Mouse (Mus musculus): ENCODE data around the gene Hectd3. TPM values are rescaled to one million over a fixed set of nuclear protein-coding genes. Genes with fewer than 3 reads are reported as not detected.

Hectd3 gene
- total RNA-seq, 1 experiment from 2014 or later, result 31.7 TPM

GRCm38 (mm10) chr4:117017738-117018137 lies 22.6 kb downstream of the Hectd3 start:
- no peak for DNase-seq

GRCm38 (mm10) chr4:117018327-117018726 lies 23.2 kb downstream of the Hectd3 start:
- no peak for DNase-seq

GRCm38 (mm10) chr4:117019206-117020134 lies 24.4 kb downstream of the Hectd3 start, which contains the start of gene Eif2b3:
Gene Eif2b3 (plus strand): TSS chr4:117019402.
- DNase-seq, result peak; percentile 91

GRCm38 (mm10) chr4:117023469-117023868 lies 28.4 kb downstream of the Hectd3 start:
- no peak for DNase-seq

- DNase-seq, result no peak
Observed at GRCm38 (mm10) chr4:117031105-117031504, 36.0 kb downstream of the Hectd3 start.

GRCm38 (mm10) chr4:117039925-117040687 lies 45.0 kb downstream of the Hectd3 start:
- peak; percentile 34 for DNase-seq

- DNase-seq, result no peak
Observed at GRCm38 (mm10) chr4:117040791-117041190, 45.7 kb downstream of the Hectd3 start.

GRCm38 (mm10) chr4:117041283-117041721 lies 46.2 kb downstream of the Hectd3 start:
- peak; percentile 53 for DNase-seq

GRCm38 (mm10) chr4:117048836-117049235 lies 53.7 kb downstream of the Hectd3 start:
- DNase-seq, result no peak

- no peak for DNase-seq
Observed at GRCm38 (mm10) chr4:117049485-117049884, 54.4 kb downstream of the Hectd3 start.

GRCm38 (mm10) chr4:117052626-117053025 lies 57.5 kb downstream of the Hectd3 start:
- DNase-seq, result no peak

GRCm38 (mm10) chr4:117053956-117054355 lies 58.8 kb downstream of the Hectd3 start:
- DNase-seq, result no peak

Other genes with a start within 250 kb of the Hectd3 start
- gene Toe1, start 187.7 kb upstream of the Hectd3 start, total RNA-seq (2021), result 18.1 and 25.1 TPM in 2 replicates
- gene Mutyh, start 187.6 kb upstream of the Hectd3 start, total RNA-seq (2021), result 3.9 and 9.0 TPM in 2 replicates
- 2.7 and 3.6 TPM in 2 replicates for gene Hpdl, start 173.6 kb upstream of the Hectd3 start, total RNA-seq (2021)
- 5.0 and 5.1 TPM in 2 replicates for gene Zswim5, start 117.9 kb upstream of the Hectd3 start, total RNA-seq (2021)
- gene Urod, start 904 bp upstream of the Hectd3 start, total RNA-seq (2021), result 98.3 and 127 TPM in 2 replicates
- gene Eif2b3, start 24.1 kb downstream of the Hectd3 start, total RNA-seq (2021), result 33.3 and 34.4 TPM in 2 replicates
- 5.3 and 9.8 TPM in 2 replicates for gene Ptch2, start 100.8 kb downstream of the Hectd3 start, total RNA-seq (2021)
- gene Btbd19, start 130.4 kb downstream of the Hectd3 start, total RNA-seq (2021), result 8.3 and 9.4 TPM in 2 replicates
- gene Tctex1d4, start 131.5 kb downstream of the Hectd3 start, total RNA-seq (2021), result not detected in 2 replicates
- 4.6 and 5.2 TPM in 2 replicates for gene Plk3, start 138.6 kb downstream of the Hectd3 start, total RNA-seq (2021)
- gene Rps8, start 160.9 kb downstream of the Hectd3 start, total RNA-seq (2021), result 876 and 1,008 TPM in 2 replicates
- 2.8 and 4.7 TPM in 2 replicates for gene Kif2c, start 187.3 kb downstream of the Hectd3 start, total RNA-seq (2021)

All from adrenal gland, postnatal 25 days (tissue).